Mouse (Mus musculus): ENCODE results near the gene Zfp282. TPM values are rescaled to one million over a fixed set of nuclear protein-coding genes. Genes with fewer than 3 reads are reported as not detected.

Gene Zfp282
- polyA plus RNA-seq, 1 experiment from 2014 or later, result 8.9 TPM

- H3K27me3 ChIP-seq (replicated peaks; ENCODE audit: control insufficient read depth, insufficient read depth, low read length), result no peaks in the 10 kb centered on the region
- ATAC-seq, result no peak
- peaks cover 9% of the 10 kb centered on the region; the same call in 1 of the 2 replicates for H3K36me3 ChIP-seq (ENCODE audit: control insufficient read depth, insufficient read depth, low read length)
- no peak overlapping the region for H3K27ac ChIP-seq (ENCODE audit: low read length)
- peaks cover 12% of the 10 kb centered on the region for H3K4me1 ChIP-seq (ENCODE audit: control insufficient read depth, insufficient read depth, low read length)
- 50% methylated on average over 4 of the region's 4 CpGs for WGBS
- peak overlapping the region; percentile 94 for H3K9ac ChIP-seq (ENCODE audit: low read depth, low read length)
- peak overlapping the region; percentile 96 for H3K4me3 ChIP-seq (ENCODE audit: low read length)
- peak overlapping the region; percentile 88 for H3K4me2 ChIP-seq (ENCODE audit: low read depth, low read length)
- no peaks in the 10 kb centered on the region for H3K9me3 ChIP-seq (ENCODE audit: control insufficient read depth, low read length)
Measured at GRCm38 (mm10) chr6:47879049-47879716, 2.2 kb downstream of the Zfp282 start.

- Histone ChIP-seq H3K27ac (ENCODE audit: low read length) (no peak overlapping the region), H3K36me3 (ENCODE audit: control insufficient read depth, insufficient read depth, low read length) (peaks cover 9% of the 10 kb centered on the region; the same call in 1 of the 2 replicates), H3K4me2 (ENCODE audit: low read depth, low read length) (no peak overlapping the region), H3K9me3 (ENCODE audit: control insufficient read depth, low read length) (no peaks in the 10 kb centered on the region), H3K4me3 (ENCODE audit: low read length) (no peak overlapping the region), H3K27me3 (replicated peaks; ENCODE audit: control insufficient read depth, insufficient read depth, low read length) (no peaks in the 10 kb centered on the region), H3K4me1 (ENCODE audit: control insufficient read depth, insufficient read depth, low read length) (peaks cover 12% of the 10 kb centered on the region), H3K9ac (ENCODE audit: low read depth, low read length) (no peak overlapping the region)
- no peak for ATAC-seq
- 94% methylated on average over 10 of the region's 10 CpGs for WGBS
Measured at GRCm38 (mm10) chr6:47880166-47880565, 3.2 kb downstream of the Zfp282 start.

- ATAC-seq, result no peak
- Histone ChIP-seq H3K4me3 (ENCODE audit: low read length) (no peak overlapping the region), H3K27ac (ENCODE audit: low read length) (no peak overlapping the region), H3K4me2 (ENCODE audit: low read depth, low read length) (no peak overlapping the region), H3K4me1 (ENCODE audit: control insufficient read depth, insufficient read depth, low read length) (no peaks in the 10 kb centered on the region), H3K9me3 (ENCODE audit: control insufficient read depth, low read length) (no peaks in the 10 kb centered on the region), H3K36me3 (ENCODE audit: control insufficient read depth, insufficient read depth, low read length) (peaks cover 29% of the 10 kb centered on the region), H3K27me3 (replicated peaks; ENCODE audit: control insufficient read depth, insufficient read depth, low read length) (no peaks in the 10 kb centered on the region), H3K9ac (ENCODE audit: low read depth, low read length) (no peak overlapping the region)
- 83% methylated on average over 8 of the region's 8 CpGs for WGBS
Measured at GRCm38 (mm10) chr6:47888812-47889383, 11.9 kb downstream of the Zfp282 start.

- Histone ChIP-seq H3K4me1 (ENCODE audit: control insufficient read depth, insufficient read depth, low read length) (no peaks in the 10 kb centered on the region), H3K4me2 (ENCODE audit: low read depth, low read length) (no peak overlapping the region), H3K27ac (ENCODE audit: low read length) (no peak overlapping the region), H3K27me3 (replicated peaks; ENCODE audit: control insufficient read depth, insufficient read depth, low read length) (no peaks in the 10 kb centered on the region), H3K9ac (ENCODE audit: low read depth, low read length) (no peak overlapping the region), H3K4me3 (ENCODE audit: low read length) (no peak overlapping the region), H3K9me3 (ENCODE audit: control insufficient read depth, low read length) (0 out of 2 replicates have a peak, but pooled peaks cover under 1% of the 10 kb centered on the region), H3K36me3 (ENCODE audit: control insufficient read depth, insufficient read depth, low read length) (peaks cover 18% of the 10 kb centered on the region)
- whole genome bisulfite sequencing, result 86% methylated on average over 6 of the region's 6 CpGs
- no peak for ATAC-seq
Measured at GRCm38 (mm10) chr6:47899416-47899815, 22.4 kb downstream of the Zfp282 start.

GRCm38 (mm10) chr6:47903587-47903986 is 26.6 kb downstream of the Zfp282 start:
- no peak overlapping the region for H3K4me2 ChIP-seq (ENCODE audit: low read depth, low read length)
- ATAC-seq, result no peak
- H3K27me3 ChIP-seq (replicated peaks; ENCODE audit: control insufficient read depth, insufficient read depth, low read length), result no peaks in the 10 kb centered on the region
- no peak overlapping the region for H3K27ac ChIP-seq (ENCODE audit: low read length)
- WGBS, result 75% methylated on average over 4 of the region's 4 CpGs
- H3K36me3 ChIP-seq (ENCODE audit: control insufficient read depth, insufficient read depth, low read length), result peaks cover 35% of the 10 kb centered on the region
- H3K9me3 ChIP-seq (ENCODE audit: control insufficient read depth, low read length), result peaks cover 6% of the 10 kb centered on the region; the same call in 1 of the 2 replicates
- no peak overlapping the region for H3K9ac ChIP-seq (ENCODE audit: low read depth, low read length)
- H3K4me1 ChIP-seq (ENCODE audit: control insufficient read depth, insufficient read depth, low read length), result no peaks in the 10 kb centered on the region
- H3K4me3 ChIP-seq (ENCODE audit: low read length), result no peak overlapping the region

- Histone ChIP-seq H3K9ac (ENCODE audit: low read depth, low read length) (no peak overlapping the region), H3K27ac (ENCODE audit: low read length) (no peak overlapping the region), H3K4me1 (ENCODE audit: control insufficient read depth, insufficient read depth, low read length) (no peaks in the 10 kb centered on the region), H3K4me2 (ENCODE audit: low read depth, low read length) (no peak overlapping the region), H3K4me3 (ENCODE audit: low read length) (no peak overlapping the region), H3K9me3 (ENCODE audit: control insufficient read depth, low read length) (peaks cover 6% of the 10 kb centered on the region; the same call in 1 of the 2 replicates), H3K36me3 (ENCODE audit: control insufficient read depth, insufficient read depth, low read length) (peaks cover 35% of the 10 kb centered on the region), H3K27me3 (replicated peaks; ENCODE audit: control insufficient read depth, insufficient read depth, low read length) (no peaks in the 10 kb centered on the region)
- 63% methylated on average over 19 of the region's 19 CpGs for WGBS
- ATAC-seq, result no peak
Measured at GRCm38 (mm10) chr6:47904361-47904760, 27.4 kb downstream of the Zfp282 start.

GRCm38 (mm10) chr6:47904917-47905695 is 28.1 kb downstream of the Zfp282 start:
- no peak for ATAC-seq
- Histone ChIP-seq H3K27ac (ENCODE audit: low read length) (no peak overlapping the region), H3K9me3 (ENCODE audit: control insufficient read depth, low read length) (peaks cover 6% of the 10 kb centered on the region; the same call in 1 of the 2 replicates), H3K4me3 (ENCODE audit: low read length) (no peak overlapping the region), H3K4me1 (ENCODE audit: control insufficient read depth, insufficient read depth, low read length) (no peaks in the 10 kb centered on the region), H3K9ac (ENCODE audit: low read depth, low read length) (no peak overlapping the region), H3K27me3 (replicated peaks; ENCODE audit: control insufficient read depth, insufficient read depth, low read length) (no peaks in the 10 kb centered on the region), H3K4me2 (ENCODE audit: low read depth, low read length) (no peak overlapping the region), H3K36me3 (ENCODE audit: control insufficient read depth, insufficient read depth, low read length) (peaks cover 35% of the 10 kb centered on the region)
- 74% methylated on average over 44 of the region's 44 CpGs for WGBS

GRCm38 (mm10) chr6:47906326-47906725 is 29.3 kb downstream of the Zfp282 start:
- Histone ChIP-seq H3K9me3 (ENCODE audit: control insufficient read depth, low read length) (peaks cover 6% of the 10 kb centered on the region; the same call in 1 of the 2 replicates), H3K4me2 (ENCODE audit: low read depth, low read length) (no peak overlapping the region), H3K9ac (ENCODE audit: low read depth, low read length) (no peak overlapping the region), H3K4me1 (ENCODE audit: control insufficient read depth, insufficient read depth, low read length) (no peaks in the 10 kb centered on the region), H3K27ac (ENCODE audit: low read length) (no peak overlapping the region), H3K27me3 (replicated peaks; ENCODE audit: control insufficient read depth, insufficient read depth, low read length) (no peaks in the 10 kb centered on the region), H3K4me3 (ENCODE audit: low read length) (no peak overlapping the region), H3K36me3 (ENCODE audit: control insufficient read depth, insufficient read depth, low read length) (peaks cover 31% of the 10 kb centered on the region)
- no peak for ATAC-seq
- WGBS, result 97% methylated on average over 5 of the region's 5 CpGs

GRCm38 (mm10) chr6:47909007-47909406 is 32.0 kb downstream of the Zfp282 start:
- Histone ChIP-seq H3K4me2 (ENCODE audit: low read depth, low read length) (no peak overlapping the region), H3K36me3 (ENCODE audit: control insufficient read depth, insufficient read depth, low read length) (peaks cover 25% of the 10 kb centered on the region), H3K4me3 (ENCODE audit: low read length) (no peak overlapping the region), H3K27me3 (replicated peaks; ENCODE audit: control insufficient read depth, insufficient read depth, low read length) (no peaks in the 10 kb centered on the region), H3K4me1 (ENCODE audit: control insufficient read depth, insufficient read depth, low read length) (no peaks in the 10 kb centered on the region), H3K9ac (ENCODE audit: low read depth, low read length) (no peak overlapping the region), H3K27ac (ENCODE audit: low read length) (no peak overlapping the region), H3K9me3 (ENCODE audit: control insufficient read depth, low read length) (peaks cover 6% of the 10 kb centered on the region; the same call in 1 of the 2 replicates)
- ATAC-seq, result no peak
- 82% methylated on average over 1 of the region's 1 CpGs for WGBS
